8 mouse cellular contexts compared by ENCODE assay signal in the genomic region with DNA sequence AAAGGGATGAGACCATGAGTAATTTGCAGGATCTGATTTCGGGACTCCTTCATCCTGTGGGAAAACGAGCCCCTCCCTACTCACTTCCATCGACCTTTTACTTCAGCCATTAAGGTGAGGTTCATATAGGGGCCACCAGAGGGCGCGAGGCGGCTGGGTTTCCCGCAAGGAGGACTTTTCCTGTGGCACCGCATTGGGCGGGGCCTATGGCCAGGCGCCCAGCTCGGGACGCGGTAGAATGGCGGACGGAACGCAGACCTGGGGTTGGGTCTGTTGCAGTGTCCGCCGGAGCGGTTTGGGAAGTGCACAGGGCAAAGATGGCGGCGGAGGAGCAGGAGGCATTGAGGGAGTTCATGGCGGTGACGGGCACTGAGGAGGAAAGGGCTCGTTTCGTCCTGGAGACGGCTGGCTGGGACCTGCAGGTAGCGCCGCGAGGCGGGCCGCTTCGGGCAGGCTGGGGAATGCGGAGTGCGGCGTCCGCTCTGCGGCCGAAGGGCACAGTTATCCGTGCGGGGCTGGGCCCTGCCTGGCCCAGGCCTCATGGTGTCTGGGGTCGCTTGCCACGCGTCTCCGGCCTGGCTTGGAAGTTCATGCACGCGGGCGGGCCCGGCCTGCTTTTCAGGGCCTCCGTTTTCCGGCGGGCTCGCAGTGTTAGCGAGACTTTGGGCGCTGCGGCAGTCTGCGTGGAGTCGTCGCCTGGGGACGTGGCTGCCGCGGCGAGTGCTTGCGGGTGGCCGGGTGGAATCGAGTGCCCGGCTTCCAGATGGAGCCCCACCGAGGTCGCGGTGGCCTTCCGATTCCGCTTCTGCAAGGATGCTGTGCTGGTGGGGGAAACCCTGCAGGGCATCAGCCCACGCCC.
DNase-seq lines count a peak whose midpoint lies in the region; ATAC-seq and TF ChIP-seq lines count a peak whose summit lies in the region.
"Not testable (repeated sequence)": the region's sequence is repeated elsewhere in the genome, so short reads cannot be mapped to it uniquely, and the experiment has no call there.

No protein-coding gene starts in this region.

- not testable (repeated sequence) for H3K4me1 ChIP-seq in E14TG2a.4 (replicated peaks; ENCODE audit: low read depth, low read length); forebrain, embryonic 12.5 days; heart, postnatal 0 days (ENCODE audit: control insufficient read depth, insufficient read depth); liver, embryonic 16.5 days (ENCODE audit: control insufficient read depth, low read depth, low read length); neural tube, embryonic 13.5 days (replicated peaks); testis, adult 2 months (ENCODE audit: control insufficient read depth, insufficient read depth, low read length)

- peak overlapping the region; percentile 79 for H3K27ac ChIP-seq in forebrain, embryonic 12.5 days
- H3K27ac ChIP-seq in heart, postnatal 0 days (ENCODE audit: low read depth), result peak overlapping the region; percentile 75
- not testable (repeated sequence) for H3K27ac ChIP-seq in liver, embryonic 16.5 days (ENCODE audit: low read length)
- peak overlapping the region; percentile 82 for H3K27ac ChIP-seq in neural tube, embryonic 13.5 days (replicated peaks)
- peak overlapping the region; percentile 80 for H3K27ac ChIP-seq in testis, adult 2 months (ENCODE audit: control insufficient read depth, insufficient read depth, low read depth, low read length)

- DNase-seq in c-Kit-positive CD71-positive TER-119-positive erythroid progenitor cells, embryonic 14.5 days (ENCODE audit: low spot score), result peak; percentile 66
- peak; percentile 91 for DNase-seq in heart, postnatal 0 days (ENCODE audit: low spot score)
- peak; percentile 100 for DNase-seq in kidney, postnatal 4 days

- not testable (repeated sequence) for H3K27me3 ChIP-seq in E14TG2a.4 (ENCODE audit: insufficient read depth, low read length); forebrain, embryonic 12.5 days; heart, postnatal 0 days (ENCODE audit: control insufficient read depth, insufficient read depth, low read length); liver, embryonic 16.5 days (ENCODE audit: control insufficient read depth, insufficient read depth, low read depth, low read length); neural tube, embryonic 13.5 days; testis, adult 2 months (ENCODE audit: control insufficient read depth, insufficient read depth, low read length)

- 14% methylated on average over 69 of the region's 72 CpGs for WGBS in forebrain, embryonic 12.5 days
- 5% methylated on average over 55 of the region's 72 CpGs for WGBS in heart, postnatal 0 days
- WGBS in liver, embryonic 16.5 days (ENCODE audit: insufficient replicate concordance), result 8% methylated on average over 55 of the region's 72 CpGs
- WGBS in neural tube, embryonic 13.5 days, result 9% methylated on average over 67 of the region's 72 CpGs

- ATAC-seq in forebrain, embryonic 12.5 days (ENCODE audit: low FRiP score), result peak; percentile 99
- ATAC-seq in heart, postnatal 0 days (ENCODE audit: insufficient read depth, low read depth), result peak; percentile 100
- ATAC-seq in liver, embryonic 16.5 days (ENCODE audit: low read depth), result peak; percentile 100
- peak; percentile 100 for ATAC-seq in neural tube, embryonic 13.5 days (ENCODE audit: low read depth)

- peaks cover 15% of the 10 kb centered on the region for H3K9me3 ChIP-seq in E14TG2a.4 (ENCODE audit: low read length)
- not testable (repeated sequence) for H3K9me3 ChIP-seq in forebrain, embryonic 12.5 days; heart, postnatal 0 days (replicated peaks; ENCODE audit: control insufficient read depth, low read length); liver, embryonic 16.5 days (replicated peaks; ENCODE audit: control insufficient read depth, low read length); neural tube, embryonic 13.5 days

- TF ChIP-seq POLR2A in testis, adult 2 months (IDR thresholded peaks at IDR 0.05; ENCODE audit: control insufficient read depth, low read depth, low read length), result peak; percentile 57

- TF ChIP-seq EP300 in heart, postnatal 0 days (IDR thresholded peaks at IDR 0.05; ENCODE audit: low read depth), result not testable (repeated sequence)

- not testable (repeated sequence) for TF ChIP-seq CTCF in E14TG2a.4 (conservative IDR thresholded peaks at IDR 0.05; ENCODE audit: low read length)
- peak; percentile 81 for TF ChIP-seq CTCF in heart, postnatal 0 days (IDR thresholded peaks at IDR 0.05; ENCODE audit: low read depth)
- peak; percentile 36; the same call in 1 of the 2 replicates for TF ChIP-seq CTCF in testis, adult 2 months (IDR thresholded peaks at IDR 0.05; ENCODE audit: control insufficient read depth, insufficient read depth, insufficient replicate concordance, low read depth, low read length)

- peak overlapping the region; percentile 37 for H3K4me2 ChIP-seq in forebrain, embryonic 12.5 days
- H3K4me2 ChIP-seq in heart, postnatal 0 days (ENCODE audit: low read depth, low read length), result peak overlapping the region; percentile 39
- H3K4me2 ChIP-seq in liver, embryonic 16.5 days (ENCODE audit: low read depth, low read length), result peak overlapping the region; percentile 37
- peak overlapping the region; percentile 40 for H3K4me2 ChIP-seq in neural tube, embryonic 13.5 days

- H3K36me3 ChIP-seq in E14TG2a.4 (ENCODE audit: insufficient read depth, low read length); forebrain, embryonic 12.5 days (replicated peaks); heart, postnatal 0 days (replicated peaks; ENCODE audit: control insufficient read depth, insufficient read depth, low read length); liver, embryonic 16.5 days (ENCODE audit: control insufficient read depth, insufficient read depth); neural tube, embryonic 13.5 days; testis, adult 2 months (ENCODE audit: control insufficient read depth, insufficient read depth, low read length): not testable (repeated sequence)

- H3K9ac ChIP-seq in forebrain, embryonic 12.5 days, result peak overlapping the region; percentile 77
- peak overlapping the region; percentile 63 for H3K9ac ChIP-seq in heart, postnatal 0 days (replicated peaks; ENCODE audit: low read depth, low read length)
- H3K9ac ChIP-seq in liver, embryonic 16.5 days (ENCODE audit: low read depth, low read length), result peak overlapping the region; percentile 73
- H3K9ac ChIP-seq in neural tube, embryonic 13.5 days, result peak overlapping the region; percentile 77

- H3K4me3 ChIP-seq in E14TG2a.4 (replicated peaks; ENCODE audit: low read length), result peak overlapping the region; percentile 81
- peak overlapping the region; percentile 56 for H3K4me3 ChIP-seq in forebrain, embryonic 12.5 days (replicated peaks)
- peak overlapping the region; percentile 54 for H3K4me3 ChIP-seq in heart, postnatal 0 days (ENCODE audit: low read depth, low read length)
- H3K4me3 ChIP-seq in liver, embryonic 16.5 days (ENCODE audit: low read depth, low read length), result peak overlapping the region; percentile 67
- peak overlapping the region; percentile 51 for H3K4me3 ChIP-seq in neural tube, embryonic 13.5 days
- H3K4me3 ChIP-seq in testis, adult 2 months (ENCODE audit: control insufficient read depth, low read depth, low read length), result peak overlapping the region; percentile 82
